In the genomic region with DNA sequence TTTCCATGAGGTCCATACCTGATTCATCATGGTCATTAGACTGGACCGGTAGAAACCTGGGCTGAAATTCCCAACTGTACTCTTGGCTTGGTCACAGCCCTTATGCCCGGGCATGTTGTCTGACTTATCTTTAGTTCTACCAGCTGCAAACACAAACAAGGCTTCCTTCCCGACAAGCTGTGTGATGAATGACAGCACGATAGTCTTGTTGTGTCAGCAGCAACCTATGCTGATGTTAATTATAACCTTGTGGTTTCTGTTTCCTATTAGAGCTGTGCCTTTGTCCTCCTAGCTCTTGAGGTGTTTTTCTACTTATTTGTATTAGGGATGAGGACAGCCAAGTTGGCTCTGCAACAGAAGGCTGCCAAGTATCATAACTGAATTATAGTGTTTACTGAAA, we compare ENCODE assay signal across 21 mouse cellular contexts.
A peak's percentile ranks its signal among the peaks of the same experiment; 100 is the strongest.
DNase-seq lines count a peak whose midpoint lies in the region; ATAC-seq lines count a peak whose summit lies in the region.
"Had no signal": no experiment of that assay in that cellular context is flagged by ENCODE, and none has a peak within 500 bp of the region (broad histone marks: within the 10 kb centered on the region; RNA-seq: fewer than 3 reads in every experiment).

No protein-coding gene starts in this region.

- no peaks in the 10 kb centered on the region for H3K27me3 ChIP-seq in embryonic facial prominence, embryonic 14.5 days (replicated peaks; ENCODE audit: control insufficient read depth, insufficient read depth, low read length)
- H3K27me3 ChIP-seq: neural tube, embryonic 12.5 days had no signal

- H3K4me3 ChIP-seq in embryonic facial prominence, embryonic 14.5 days (ENCODE audit: low read depth, low read length), result no peak overlapping the region
- H3K4me3 ChIP-seq: hindbrain, embryonic 10.5 days; limb, embryonic 10.5 days; midbrain, embryonic 10.5 days; neural tube, embryonic 12.5 days had no signal

- H3K27ac ChIP-seq in embryonic facial prominence, embryonic 14.5 days (replicated peaks; ENCODE audit: low read depth, low read length), result no peak overlapping the region
- H3K27ac ChIP-seq: hindbrain, embryonic 10.5 days; limb, embryonic 10.5 days; midbrain, embryonic 10.5 days; neural tube, embryonic 12.5 days had no signal

- no peaks in the 10 kb centered on the region for H3K4me1 ChIP-seq in embryonic facial prominence, embryonic 14.5 days (ENCODE audit: control insufficient read depth, insufficient read depth, low read length)
- H3K4me1 ChIP-seq: hindbrain, embryonic 10.5 days; midbrain, embryonic 10.5 days; neural tube, embryonic 12.5 days had no signal

- ATAC-seq in embryonic facial prominence, embryonic 14.5 days (ENCODE audit: low read depth), result no peak
- ATAC-seq: CD4-positive, CD25-positive, alpha-beta regulatory T cell, adult 4 months; forebrain, embryonic 14.5 days; liver, postnatal 0 days had no signal

- H3K36me3 ChIP-seq in embryonic facial prominence, embryonic 14.5 days (ENCODE audit: control insufficient read depth, insufficient read depth, low read length), result no peaks in the 10 kb centered on the region
- H3K36me3 ChIP-seq: hindbrain, embryonic 10.5 days; limb, embryonic 10.5 days; midbrain, embryonic 10.5 days; neural tube, embryonic 12.5 days had no signal

- no peak overlapping the region for H3K4me2 ChIP-seq in embryonic facial prominence, embryonic 14.5 days (ENCODE audit: low read depth, low read length)
- H3K4me2 ChIP-seq: heart, embryonic 11.5 days; neural tube, embryonic 12.5 days had no signal

- no peak overlapping the region for H3K9ac ChIP-seq in embryonic facial prominence, embryonic 14.5 days (ENCODE audit: low read depth, low read length)
- H3K9ac ChIP-seq: liver, postnatal 0 days; neural tube, embryonic 12.5 days had no signal

- peak; percentile 2 to 9 for DNase-seq in heart, postnatal 10 days
- no peak for DNase-seq in heart, adult 11 months
- DNase-seq in 3T3-L1 (ENCODE audit: low read depth, low spot score), result peak; percentile 72
- peak; percentile 62 for DNase-seq in 416B (ENCODE audit: low read depth)
- DNase-seq in embryonic facial prominence, embryonic 14.5 days (ENCODE audit: low spot score), result peak; percentile 39
- DNase-seq in gastrocnemius, adult 18-20 months (ENCODE audit: low spot score), result no peak
- DNase-seq in urinary bladder, adult 18-20 months (ENCODE audit: low spot score in 2 of 2), result no peak
- DNase-seq: adrenal gland, adult 2 months; cerebellum, adult 8-10 months; kidney, adult 8-10 months; kidney, postnatal 36 days; liver, postnatal 0 days; lung, postnatal 4 days; right cerebral cortex, postnatal 4 days had no signal

- 25% methylated on average over 4 of the region's 4 CpGs for WGBS in embryonic facial prominence, embryonic 14.5 days

- intact Hi-C loops in heart, postnatal 10 days (cut with DNase I), result no loop called here

- no peaks in the 10 kb centered on the region for H3K9me3 ChIP-seq in embryonic facial prominence, embryonic 14.5 days (ENCODE audit: control insufficient read depth, low read length)
- H3K9me3 ChIP-seq: hindbrain, embryonic 10.5 days; limb, embryonic 10.5 days; midbrain, embryonic 10.5 days; neural tube, embryonic 12.5 days had no signal

Comparison
In these comparisons a context has a peak if more than half of its experiments do, and no peak if none do; other contexts are left out.
1. DNase-seq: peak in heart, postnatal 10 days (2 of 2), 3T3-L1 (single experiment), 416B (single experiment) and embryonic facial prominence, embryonic 14.5 days (single experiment); none in heart, adult 11 months (single experiment), gastrocnemius, adult 18-20 months (single experiment) and urinary bladder, adult 18-20 months (0 of 2).